Mouse (Mus musculus) testis, adult 2 months (tissue): Measurements from ENCODE around the gene Tekt5. TPM values are rescaled to one million over a fixed set of nuclear protein-coding genes. Genes with fewer than 3 reads are reported as not detected.

Experiments
- H3K27ac ChIP-seq: fragments of 200-500 bp; 2 replicates; pipeline ENCODE4 v1.5.1; 2012; ENCODE audit warnings: low read depth, low read length; ENCODE audit not compliant: control insufficient read depth, insufficient read depth
- H3K27me3 ChIP-seq: fragments of 200-500 bp; 2 replicates; pipeline ENCODE4 v1.6.1; 2012; ENCODE audit warnings: mild to moderate bottlenecking, low read length, moderate library complexity; ENCODE audit not compliant: control insufficient read depth, insufficient read depth
- H3K36me3 ChIP-seq: fragments of 200-500 bp; 2 replicates; pipeline ENCODE4 v1.6.1; 2012; ENCODE audit warnings: mild to moderate bottlenecking, low read length; ENCODE audit not compliant: control insufficient read depth, insufficient read depth
- H3K4me1 ChIP-seq: fragments of 200-500 bp; 2 replicates; pipeline ENCODE4 v1.6.1; 2012; ENCODE audit warnings: low read length; ENCODE audit not compliant: control insufficient read depth, insufficient read depth
- H3K4me3 ChIP-seq: fragments of 200-500 bp; 2 replicates; pipeline ENCODE4 v1.5.1; 2012; ENCODE audit warnings: low read depth, mild to moderate bottlenecking, low read length, moderate library complexity, mixed read lengths; ENCODE audit not compliant: control insufficient read depth
- CTCF ChIP-seq: fragments of 200-500 bp; IDR thresholded peaks from 2 replicates; pipeline ENCODE4 v1.5.1; 2012; ENCODE audit warnings: low read depth, mild to moderate bottlenecking, inconsistent platforms, low read length, moderate library complexity; ENCODE audit not compliant: control insufficient read depth, insufficient read depth, insufficient replicate concordance
- POLR2A ChIP-seq: fragments of 200-500 bp; IDR thresholded peaks from 2 replicates; pipeline ENCODE4 v1.6.1; 2012; ENCODE audit warnings: low read depth, mild to moderate bottlenecking, inconsistent platforms, low read length, moderate library complexity; ENCODE audit not compliant: control insufficient read depth
- polyA plus RNA-seq: library from polyadenylated mRNA; depleted of rRNA; stranded (reverse); fragments of >200 nt; gene quantifications from 2 replicates; pipeline ENCODE4 v1.2.3, GENCODE M21; 2012

The Tekt5 gene
- polyA plus RNA-seq, 1 experiment = 224 TPM

DNA sequence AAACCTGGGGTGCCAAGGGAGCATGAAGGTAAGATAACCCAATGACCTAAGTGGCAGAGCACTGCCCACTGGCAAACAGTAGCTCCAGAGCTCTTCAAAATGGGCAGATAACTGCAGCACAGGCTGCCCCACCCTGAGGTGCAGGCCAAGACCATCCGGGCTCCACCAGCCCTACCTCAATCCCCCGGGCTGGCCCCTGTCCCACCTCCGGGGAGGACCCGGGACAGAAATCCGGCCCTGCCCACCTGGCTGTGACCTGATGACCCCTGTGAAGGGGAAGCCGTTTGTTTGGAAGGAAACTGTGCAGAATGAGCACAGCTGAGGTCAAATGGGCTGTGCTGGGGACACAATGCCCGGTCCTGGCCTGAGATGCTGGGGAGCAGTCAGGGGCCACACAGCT, 62.6 kb downstream of the Tekt5 start:
- TF ChIP-seq CTCF (no peak), POLR2A (no peak)
- H3K4me3 ChIP-seq = no peak overlapping the region
- H3K36me3 ChIP-seq = no peaks in the 10 kb centered on the region
- peaks cover 5% of the 10 kb centered on the region for H3K4me1 ChIP-seq
- no peaks in the 10 kb centered on the region for H3K27me3 ChIP-seq
- H3K27ac ChIP-seq = no peak overlapping the region

DNA sequence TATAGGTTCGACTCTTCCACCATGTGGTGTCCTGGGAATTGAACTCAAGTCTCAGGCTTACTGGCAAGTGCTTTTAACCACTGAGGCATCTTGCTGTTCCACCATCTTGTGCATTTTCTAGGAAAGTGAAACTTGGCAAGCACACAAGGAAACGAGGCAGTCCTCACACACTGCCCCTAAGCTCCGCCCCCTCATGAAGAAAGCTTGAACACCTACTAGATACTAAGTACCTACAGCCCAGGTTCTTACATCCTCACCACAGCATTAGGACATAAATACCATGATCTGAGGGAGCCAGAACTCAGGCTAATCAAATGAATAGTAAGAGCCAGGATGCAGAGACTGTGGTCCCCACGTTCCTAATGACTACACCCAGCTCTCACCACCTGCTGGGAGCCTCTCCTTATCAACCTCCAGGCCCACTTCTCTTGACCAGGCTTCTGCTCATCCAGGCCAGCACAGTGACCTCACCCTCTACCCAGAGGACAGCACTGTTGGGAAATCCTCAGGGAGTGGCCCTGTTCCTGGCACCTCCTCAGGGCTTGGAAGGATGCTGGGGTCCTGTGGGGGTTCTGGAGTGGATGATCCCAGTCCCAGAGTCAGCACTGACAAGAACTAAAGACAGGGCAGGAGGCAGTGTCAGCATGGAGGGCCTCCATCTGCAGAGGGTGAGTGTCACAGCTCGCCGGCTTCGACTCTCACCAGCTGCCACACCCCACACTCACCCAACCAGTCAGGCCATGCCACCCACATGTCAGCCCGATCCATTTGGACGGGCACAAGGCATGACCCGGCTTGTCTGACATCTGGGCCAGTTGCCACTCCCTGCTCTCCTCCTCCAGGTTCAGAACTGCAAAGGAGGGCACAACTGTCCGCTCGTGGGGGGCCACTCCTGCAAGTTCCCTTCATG, 64.4 kb downstream of the Tekt5 start:
- Histone ChIP-seq H3K4me1 (no peaks in the 10 kb centered on the region), H3K27ac (no peak overlapping the region), H3K36me3 (no peaks in the 10 kb centered on the region), H3K4me3 (no peak overlapping the region), H3K27me3 (no peaks in the 10 kb centered on the region)
- TF ChIP-seq POLR2A = no peak
- no peak for TF ChIP-seq CTCF

DNA sequence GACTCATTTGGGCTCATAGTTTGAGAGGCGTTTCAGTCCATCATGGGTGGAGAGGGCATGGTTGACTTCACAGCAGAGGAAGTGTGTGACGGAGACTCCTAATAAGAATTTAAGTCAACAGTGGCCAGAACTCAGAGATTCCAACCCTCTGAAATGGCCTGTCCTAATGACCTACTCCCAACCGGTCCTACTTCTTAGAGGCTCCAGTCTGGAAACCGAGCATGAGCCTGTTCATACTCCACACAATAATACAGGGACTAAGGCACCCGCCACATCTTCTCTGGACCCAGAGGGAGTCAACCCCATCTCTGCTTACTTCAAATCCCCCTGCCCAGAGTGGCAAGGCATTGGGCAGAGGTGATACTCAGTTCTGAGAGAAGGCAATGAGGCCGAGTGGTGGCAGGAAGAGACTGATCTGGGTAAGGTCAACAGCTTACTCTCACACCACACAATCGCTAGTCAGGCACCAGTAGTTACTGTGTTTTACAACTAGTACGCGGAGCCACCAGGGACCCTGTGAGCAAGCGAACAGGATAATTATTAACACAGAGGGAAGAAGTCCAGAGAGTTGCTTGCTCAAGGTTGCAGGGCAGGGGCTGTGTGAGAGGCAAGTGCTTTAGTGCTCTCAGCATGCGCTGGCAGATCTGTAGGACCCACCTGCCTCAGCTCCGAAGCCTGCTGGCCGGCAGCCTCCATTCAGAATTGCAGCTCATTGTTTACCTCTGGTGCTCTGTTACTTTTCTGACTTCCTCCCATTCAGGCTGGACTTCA, 67.5 kb downstream of the Tekt5 start:
- Histone ChIP-seq H3K27ac (no peak overlapping the region), H3K36me3 (no peaks in the 10 kb centered on the region), H3K27me3 (no peaks in the 10 kb centered on the region), H3K4me3 (no peak overlapping the region), H3K4me1 (no peaks in the 10 kb centered on the region)
- no peak for TF ChIP-seq POLR2A
- no peak for TF ChIP-seq CTCF

DNA sequence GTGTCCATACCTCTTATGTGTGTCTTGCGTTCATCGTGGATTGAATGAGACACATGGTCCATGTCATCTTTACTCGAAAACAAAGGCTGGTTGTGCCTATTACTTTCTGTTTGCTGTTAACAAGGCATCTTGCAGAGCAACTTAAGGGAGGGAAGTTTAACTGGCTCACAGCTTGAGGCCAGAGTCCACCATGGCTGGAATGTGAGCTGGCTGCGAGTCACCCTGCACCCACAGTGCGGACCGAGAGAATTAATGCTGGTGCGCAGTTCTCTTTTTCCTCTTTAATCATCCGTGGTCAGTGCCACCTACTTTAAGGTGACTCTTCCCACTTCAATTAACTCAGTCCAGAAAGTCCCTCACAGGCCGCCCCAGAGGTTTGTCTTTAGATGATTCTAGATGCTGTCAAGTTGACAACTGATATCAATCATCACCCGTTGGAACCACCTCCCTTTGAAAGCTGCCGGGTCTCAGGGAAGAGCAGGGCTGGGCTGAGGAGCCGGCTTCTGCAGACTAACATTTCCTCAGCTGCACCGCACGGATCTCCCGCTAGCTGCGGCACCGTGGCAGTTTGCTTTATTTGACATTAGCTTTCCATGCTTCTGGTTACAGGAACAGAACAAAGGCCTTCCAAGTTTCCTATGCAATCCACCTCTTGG, 75.2 kb downstream of the Tekt5 start:
- Histone ChIP-seq H3K4me1 (no peaks in the 10 kb centered on the region), H3K36me3 (no peaks in the 10 kb centered on the region), H3K27me3 (no peaks in the 10 kb centered on the region), H3K4me3 (no peak overlapping the region), H3K27ac (no peak overlapping the region)
- no peak for TF ChIP-seq CTCF
- no peak for TF ChIP-seq POLR2A

DNA sequence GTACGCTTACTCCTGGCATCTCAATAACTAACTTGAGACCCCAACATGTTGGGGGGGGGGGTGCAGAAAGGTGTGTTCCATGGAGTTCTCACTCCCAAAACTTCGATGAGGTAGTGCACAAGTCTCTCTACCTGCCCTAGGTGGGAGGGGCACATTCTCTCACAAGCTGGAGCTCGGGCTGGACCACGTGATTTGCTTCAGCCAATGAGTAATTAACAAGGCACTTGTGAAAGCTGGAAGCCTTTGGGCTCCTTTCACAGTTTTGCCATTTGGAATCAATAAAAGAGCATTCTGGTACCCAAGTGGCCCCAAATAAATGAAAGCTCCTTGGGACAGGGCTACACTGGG, 78.1 kb downstream of the Tekt5 start:
- H3K27ac ChIP-seq = no peak overlapping the region
- no peaks in the 10 kb centered on the region for H3K27me3 ChIP-seq

DNA sequence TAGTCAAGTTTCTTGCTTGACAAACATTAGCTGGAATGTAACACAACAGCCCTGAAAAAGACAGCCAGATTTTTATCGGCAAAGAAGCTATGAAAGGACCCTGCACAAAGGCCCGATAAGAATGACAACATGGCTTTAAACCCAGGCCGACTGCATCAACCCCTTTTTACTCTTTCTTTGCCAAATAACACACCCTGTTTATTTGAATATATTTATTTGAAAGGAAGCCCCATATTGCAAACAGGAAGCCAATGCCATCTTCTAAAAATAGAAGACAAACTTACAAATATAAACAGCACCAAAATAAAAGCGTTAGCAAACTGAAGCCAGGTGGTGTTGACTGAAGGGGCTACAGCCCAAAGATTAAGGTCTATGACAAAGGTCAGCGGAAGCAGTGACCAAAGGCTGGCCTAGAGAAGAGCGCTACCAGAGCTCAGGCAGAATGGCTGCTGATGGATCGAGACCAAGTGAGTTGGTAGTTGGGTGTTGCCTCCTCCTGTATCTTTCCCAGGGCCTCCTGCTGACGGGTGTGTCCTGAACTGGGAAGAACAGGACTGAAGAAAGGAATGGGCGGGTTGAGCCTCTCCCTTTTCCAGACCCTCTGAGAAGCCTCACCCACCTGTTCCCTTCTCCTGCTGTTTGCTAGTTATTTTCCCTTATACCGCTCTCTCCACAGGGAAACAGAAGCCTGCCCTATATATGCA, 78.6 kb downstream of the Tekt5 start:
- no peaks in the 10 kb centered on the region for H3K36me3 ChIP-seq
- TF ChIP-seq POLR2A (no peak), CTCF (no peak)
- H3K27ac ChIP-seq = no peak overlapping the region
- H3K27me3 ChIP-seq = no peaks in the 10 kb centered on the region
- peaks cover 9% of the 10 kb centered on the region for H3K4me1 ChIP-seq
- H3K4me3 ChIP-seq = no peak overlapping the region

More for the DNA sequence above, 78.1 kb downstream of the Tekt5 start:
- no peaks in the 10 kb centered on the region for H3K36me3 ChIP-seq
- no peak overlapping the region for H3K4me3 ChIP-seq
- TF ChIP-seq POLR2A (no peak), CTCF (no peak)
- H3K4me1 ChIP-seq = peaks cover 9% of the 10 kb centered on the region
